Mouse (Mus musculus): ENCODE results near the gene Tmcc1.

DNA sequence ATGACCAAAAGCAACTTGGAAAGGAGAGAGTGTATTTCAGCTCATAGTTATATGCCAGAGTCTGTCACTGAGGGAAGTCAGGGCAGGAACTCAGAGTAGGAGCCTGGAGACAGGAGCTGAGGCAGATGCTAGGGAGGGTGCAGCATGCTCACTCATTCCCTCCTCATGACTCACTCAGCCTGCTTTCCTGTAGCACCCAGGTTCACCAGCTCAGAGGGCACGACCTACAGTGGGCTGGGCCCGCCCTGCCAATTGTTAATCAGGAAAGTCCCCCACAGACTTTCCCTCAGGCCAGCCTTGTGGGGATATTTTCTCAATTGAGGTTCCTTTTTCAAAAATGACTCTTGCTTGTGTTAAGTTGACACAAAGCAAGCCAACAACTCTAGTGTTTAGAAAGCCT is 47.1 kb upstream of the Tmcc1 start:
- TF ChIP-seq CTCF (IDR thresholded peaks at IDR 0.05; ENCODE audit: low read depth, low read length) (no peak), POLR2A (IDR thresholded peaks at IDR 0.05; ENCODE audit: insufficient read depth, low read length) (no peak)
